Mouse (Mus musculus): Measurements from ENCODE around the gene Duoxa2.

Duoxa2 gene

DNA sequence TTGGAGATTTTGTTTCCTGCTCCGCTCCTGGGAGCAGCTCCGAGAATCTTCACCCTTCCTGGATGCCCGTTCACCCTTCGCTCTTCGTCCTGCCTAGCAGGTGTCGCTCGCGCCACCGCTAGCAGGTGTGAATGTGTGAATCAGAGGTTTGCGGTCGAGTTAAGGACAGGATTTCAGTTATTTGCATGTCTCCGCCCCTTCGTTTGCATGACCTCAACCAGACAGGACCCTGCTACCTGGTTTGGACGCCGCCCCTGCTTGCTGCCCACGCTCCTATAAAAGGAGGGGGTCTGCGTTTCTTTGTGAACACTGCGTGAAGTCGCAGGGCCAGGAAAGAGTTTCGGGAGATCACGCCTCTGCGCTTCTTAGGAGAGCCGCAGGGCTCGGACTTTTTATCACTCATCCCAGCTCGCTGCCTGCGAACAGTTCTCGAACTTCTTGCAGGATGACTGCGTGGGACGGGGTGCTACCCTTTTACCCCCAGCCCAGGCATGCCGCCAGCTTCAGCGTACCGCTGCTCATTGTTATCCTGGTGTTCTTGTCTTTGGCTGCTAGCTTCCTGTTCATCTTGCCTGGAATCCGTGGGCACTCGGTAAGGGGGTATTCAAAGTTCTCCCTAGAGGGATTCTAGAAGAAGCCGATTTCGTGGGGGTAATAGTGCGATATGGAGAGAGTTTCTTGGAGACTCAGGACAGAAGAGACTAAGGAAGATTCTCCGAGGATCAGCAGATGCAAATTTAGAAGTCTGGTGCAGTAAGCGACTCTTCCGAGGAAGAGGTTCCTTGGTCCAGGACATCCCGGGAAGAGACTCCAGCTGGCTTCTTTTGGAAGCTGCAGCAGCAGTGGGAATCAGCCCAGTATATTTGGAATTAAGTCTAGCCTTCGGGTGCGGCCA lies at the start of gene Duoxa2:
Gene Duoxa2, plus strand, starts transcription at position 305 of the 895 bp plus-strand sequence.
- no peak for DNase-seq (ENCODE audit: low read depth, low spot score)

DNA sequence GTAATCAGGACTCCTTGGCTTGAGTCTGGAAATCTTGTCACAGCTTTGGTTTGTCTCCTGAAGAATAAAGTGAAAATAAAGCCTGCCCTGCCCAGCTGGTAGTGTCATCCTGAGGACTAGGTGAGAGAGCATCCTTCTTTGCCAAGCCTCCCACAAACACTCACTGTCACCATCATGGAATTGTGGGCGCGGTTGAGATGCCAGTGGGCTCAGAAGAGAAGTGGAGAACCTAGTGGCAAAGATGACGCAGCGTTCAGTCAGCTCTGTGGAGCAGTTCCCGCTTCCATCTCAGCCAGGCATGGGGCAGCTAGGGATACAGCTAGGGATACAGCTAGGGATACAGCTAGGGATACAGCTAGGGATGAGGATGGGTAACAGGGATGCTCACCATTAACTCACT lies 42.7 kb upstream of the Duoxa2 start:
- peak; percentile 32 for DNase-seq (ENCODE audit: low read depth, low spot score)

DNA sequence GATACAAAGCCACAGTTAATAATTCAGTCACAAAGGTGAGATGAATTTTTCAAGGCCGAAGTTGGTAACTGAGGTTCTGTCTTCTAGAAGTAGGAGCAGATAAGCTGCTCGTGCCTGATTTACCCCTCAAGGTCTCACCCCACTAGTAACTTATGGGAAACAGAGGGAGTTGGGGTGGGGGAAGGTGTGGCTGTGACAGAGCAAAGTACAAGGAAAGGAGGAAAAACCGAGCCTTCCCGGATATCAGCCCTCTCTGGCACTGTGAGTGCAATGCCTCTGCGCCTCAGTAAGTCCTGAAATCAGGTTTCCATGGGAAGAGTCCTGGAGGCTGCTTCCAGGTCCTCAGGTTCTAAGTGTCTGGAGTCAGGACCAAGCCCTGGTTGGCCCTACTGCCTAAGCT lies 38.0 kb upstream of the Duoxa2 start:
- DNase-seq (ENCODE audit: low read depth, low spot score): no peak

DNA sequence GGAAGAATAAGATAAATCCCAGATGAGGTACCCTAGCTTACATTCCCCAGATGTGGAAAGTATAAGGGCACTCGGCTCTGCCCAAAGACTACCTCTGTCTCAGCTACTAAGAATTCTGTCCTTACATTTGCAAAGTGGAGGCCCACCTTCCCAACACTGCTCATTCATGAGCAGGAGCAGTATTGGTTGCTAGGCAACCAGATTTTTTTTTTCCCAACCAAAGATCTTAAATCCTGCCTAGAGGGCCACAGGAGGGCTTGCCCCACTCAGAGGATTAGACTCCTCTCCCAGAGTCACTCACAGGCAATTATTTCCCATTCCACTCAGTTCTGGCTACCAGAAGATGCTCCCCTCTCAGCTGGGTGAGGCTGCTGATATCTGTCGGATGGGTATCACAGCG lies 34.0 kb upstream of the Duoxa2 start:
- no peak for DNase-seq (ENCODE audit: low read depth, low spot score)

DNA sequence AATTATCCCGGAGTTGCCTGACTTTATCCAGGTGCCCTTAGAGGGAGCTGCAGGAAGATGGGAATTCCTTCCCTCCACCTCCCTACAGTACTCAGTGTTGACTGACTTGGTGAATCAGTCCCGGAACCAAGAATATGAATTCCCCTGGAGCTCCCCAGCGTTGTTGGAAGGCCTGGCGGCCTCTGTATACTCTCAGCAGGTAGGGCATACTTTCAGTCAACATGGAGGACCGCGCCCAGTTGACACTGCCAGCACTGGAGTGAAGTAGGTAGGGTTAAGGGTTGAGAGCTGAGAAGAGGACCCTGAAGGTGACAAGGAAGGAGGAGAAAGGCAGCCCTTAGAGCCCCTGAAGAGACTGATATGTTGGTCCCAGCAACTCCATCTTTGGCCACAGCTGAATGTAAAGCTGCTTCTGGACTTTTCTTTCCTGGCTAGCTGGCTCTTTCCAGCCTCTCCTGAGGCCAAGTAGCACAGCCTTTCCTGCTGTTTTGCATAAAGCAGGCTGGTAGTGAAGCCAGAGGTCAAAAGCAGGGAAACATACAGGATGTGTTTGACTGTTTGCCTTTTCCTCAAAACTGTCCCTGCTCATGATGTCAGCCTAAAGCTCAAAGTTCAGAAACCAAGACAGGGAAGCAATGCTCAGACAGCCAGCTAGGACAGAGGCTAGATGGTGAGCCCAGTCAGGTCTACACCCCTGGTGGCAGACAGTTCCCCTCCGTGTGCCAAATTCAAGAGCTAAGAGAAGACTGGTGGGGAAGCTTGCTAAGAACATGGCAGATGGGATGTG lies 32.1 kb upstream of the Duoxa2 start:
- DNase-seq (ENCODE audit: low read depth, low spot score): no peak

DNA sequence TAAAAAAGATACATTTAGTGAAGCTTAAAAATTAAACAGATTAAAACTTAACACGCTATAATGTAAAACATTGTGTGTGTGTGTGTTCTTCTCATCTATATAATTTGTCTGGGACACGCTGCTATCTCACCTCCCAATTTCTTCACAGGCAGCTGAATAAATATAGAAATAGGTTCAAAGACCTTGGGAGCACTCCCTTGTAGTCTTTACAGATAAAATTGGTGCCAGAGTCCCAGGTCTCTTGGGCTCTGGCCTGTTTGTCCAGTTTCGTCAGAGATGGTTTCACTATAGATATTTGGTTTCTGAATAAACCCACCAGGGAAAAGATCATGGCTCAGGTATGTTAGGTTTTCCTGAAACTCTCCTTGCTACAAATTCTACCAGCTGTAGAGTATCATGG lies 19.9 kb upstream of the Duoxa2 start:
- no peak for DNase-seq (ENCODE audit: low read depth, low spot score)

DNA sequence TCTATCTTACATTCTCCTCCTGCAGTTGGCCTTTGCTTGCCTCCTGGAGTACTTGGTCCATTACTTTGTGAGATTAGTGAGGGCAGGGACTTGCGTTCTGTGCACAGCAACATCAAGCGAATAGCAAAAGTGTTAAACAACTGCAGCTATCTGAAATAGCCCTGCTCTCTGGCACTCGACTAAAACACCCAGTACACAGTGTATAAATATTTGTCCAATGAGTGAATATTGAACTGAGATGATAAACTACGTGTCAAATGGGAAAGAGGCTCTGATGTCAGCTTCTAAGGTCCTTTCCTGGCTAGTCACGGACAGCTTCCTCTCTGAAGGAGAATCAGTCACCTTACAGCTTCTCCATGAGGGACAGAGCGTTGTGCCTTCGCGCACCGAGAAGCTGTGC lies 14.6 kb upstream of the Duoxa2 start:
- DNase-seq (ENCODE audit: low read depth, low spot score): no peak

DNA sequence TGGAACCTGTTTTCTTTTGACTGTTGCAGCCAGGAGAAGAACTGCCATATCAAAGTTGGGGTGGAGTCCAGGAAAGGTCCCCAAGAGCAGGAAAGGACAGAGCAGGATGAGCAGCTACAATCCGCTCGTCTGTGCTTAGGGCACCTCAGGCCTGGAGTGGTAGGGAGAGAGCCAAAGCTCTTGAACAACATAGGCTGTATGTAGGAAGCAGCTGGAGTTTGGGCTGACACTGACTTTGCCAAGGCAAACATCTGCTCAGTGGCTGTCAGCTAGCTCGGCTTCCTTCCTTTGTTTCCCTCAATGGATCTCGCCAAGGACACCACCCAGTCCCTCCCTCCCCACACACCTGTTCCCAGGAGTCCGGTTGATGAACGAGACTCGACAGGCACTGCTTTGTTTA lies 12.6 kb upstream of the Duoxa2 start:
- DNase-seq (ENCODE audit: low read depth, low spot score): no peak

DNA sequence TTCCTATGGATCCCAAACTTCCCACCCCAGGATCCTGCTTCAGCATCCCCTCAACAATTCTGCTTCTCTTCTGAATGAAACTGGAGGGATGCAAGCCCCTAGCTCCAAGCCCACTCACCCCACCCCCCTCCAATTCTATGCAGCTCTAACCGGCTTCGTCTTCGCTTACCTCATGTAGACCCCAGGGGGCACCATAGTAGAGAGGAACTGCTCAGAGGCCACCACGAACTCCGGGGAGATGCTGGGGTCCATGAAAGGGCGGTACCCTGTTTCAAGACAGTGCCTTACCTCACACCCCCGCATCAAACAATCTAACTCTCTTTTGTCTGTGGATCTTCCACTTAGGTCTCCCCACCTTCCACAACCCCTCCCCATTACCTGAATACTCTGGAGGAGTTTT lies 3.8 kb upstream of the Duoxa2 start:
- DNase-seq (ENCODE audit: low read depth, low spot score): no peak

DNA sequence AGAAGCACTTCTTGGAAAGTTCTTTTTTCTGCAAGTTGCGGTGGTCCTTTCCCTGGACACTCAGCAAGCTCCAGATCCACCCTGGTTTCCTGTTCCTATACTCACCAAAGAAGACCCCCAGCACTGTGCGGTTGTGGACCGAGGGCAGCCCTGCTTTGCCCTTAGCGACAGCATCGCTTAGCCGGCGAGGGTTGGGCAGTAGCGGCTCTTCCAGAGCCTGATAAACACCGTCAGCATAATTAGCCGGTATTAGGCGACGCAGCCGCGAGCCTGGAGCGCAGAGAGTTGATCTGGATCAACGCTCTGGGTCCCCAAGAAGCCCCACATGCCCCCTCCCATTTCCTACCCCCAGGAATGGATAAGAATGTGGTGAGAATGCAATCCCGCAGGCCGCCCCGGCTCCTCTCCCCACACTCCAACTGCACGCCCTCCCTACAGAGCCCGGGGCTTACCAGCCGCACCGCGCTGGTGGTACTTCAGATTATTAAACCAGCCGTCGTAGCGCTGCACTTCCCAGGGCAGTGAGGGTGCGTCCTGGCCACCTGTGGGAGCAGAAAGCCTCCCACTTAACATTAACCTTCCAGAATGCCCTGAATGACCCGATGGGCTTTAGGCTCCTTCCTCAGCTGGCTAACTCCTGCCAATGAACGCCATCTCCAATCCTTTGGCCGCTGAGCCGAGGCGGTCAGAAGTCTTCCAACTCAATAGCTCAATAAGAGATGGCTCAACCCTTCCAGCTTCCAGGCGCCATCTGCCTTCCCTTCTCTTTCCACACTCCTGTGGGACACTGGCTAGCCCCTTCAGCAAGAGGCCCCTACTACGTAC lies 1.2 kb upstream of the Duoxa2 start:
- DNase-seq (ENCODE audit: low read depth, low spot score): no peak

DNA sequence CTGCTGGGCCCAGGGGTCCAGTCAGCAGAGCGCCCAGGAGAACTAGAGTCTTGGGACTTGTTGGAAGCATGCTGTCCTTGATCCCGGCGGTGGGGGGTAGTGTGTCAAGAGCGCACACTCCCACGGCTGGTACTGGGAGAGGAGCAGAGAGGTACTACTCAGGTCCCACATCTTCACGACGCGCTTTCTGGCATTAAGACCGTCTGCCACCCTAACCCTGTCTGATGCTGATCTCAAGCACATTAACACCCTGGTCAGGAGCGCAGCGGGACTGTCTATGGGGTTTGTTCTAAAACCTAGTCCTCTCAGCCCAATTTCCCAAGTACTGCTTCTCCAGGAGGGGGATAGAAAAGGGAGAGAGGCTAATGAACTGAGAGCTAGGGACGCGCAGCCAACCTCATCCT lies 602 bp upstream of the Duoxa2 start, which contains the start of gene Duox2:
Gene Duox2, minus strand, starts transcription at position 354 of the 404 bp plus-strand sequence.
- DNase-seq (ENCODE audit: low read depth, low spot score): no peak

DNA sequence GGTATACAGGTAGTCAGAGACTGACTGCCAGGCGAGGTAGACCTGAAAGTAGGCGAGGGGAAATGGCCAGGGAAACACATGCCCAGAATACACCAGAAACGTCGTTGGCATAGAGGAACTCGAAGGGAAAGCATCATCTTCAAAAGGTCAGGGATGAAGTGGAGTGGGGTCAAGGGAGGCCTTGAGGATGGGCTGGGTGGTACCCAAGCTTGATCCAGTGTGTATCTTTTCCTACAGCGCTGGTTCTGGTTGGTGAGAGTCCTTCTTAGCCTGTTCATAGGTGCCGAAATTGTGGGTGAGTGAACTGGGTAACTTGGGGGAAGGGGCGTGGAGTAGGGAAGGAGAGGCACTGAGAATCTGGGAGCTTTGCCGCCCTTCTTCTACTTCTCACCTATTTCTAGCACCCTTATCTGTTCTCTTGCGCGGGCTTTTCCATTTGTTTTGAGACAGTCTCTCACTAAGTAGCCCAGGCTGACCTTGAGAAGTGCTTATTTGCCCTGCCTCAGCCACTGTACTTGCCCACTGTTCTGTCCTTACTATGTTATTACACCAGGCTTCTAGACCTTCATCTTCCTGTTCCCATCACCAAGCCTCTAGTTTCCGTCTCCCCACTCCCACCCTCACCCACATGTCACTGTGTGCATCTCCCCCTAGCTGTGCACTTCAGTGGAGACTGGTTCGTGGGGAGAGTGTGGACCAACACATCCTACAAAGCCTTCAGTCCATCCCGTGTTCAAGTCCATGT lies 1.4 kb downstream of the Duoxa2 start:
- no peak for DNase-seq (ENCODE audit: low read depth, low spot score)

DNA sequence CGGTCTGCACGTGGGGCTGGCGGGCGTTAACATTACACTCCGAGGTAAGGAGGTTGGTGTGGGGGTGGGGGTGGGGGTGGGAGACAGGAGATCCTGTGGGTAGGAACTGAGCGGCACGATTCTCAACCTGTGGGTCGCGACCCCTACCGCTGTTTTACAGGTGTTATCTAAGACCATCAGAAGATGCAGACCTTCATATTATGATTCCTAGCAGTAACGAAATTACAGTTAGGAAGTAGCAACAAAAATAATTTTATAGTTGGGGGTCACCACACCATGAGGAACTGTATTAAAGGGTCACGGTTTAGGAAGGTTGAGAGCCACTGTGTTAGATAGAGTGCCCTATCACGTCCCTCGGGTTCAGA lies 1.9 kb downstream of the Duoxa2 start:
- no peak for DNase-seq (ENCODE audit: low read depth, low spot score)

DNA sequence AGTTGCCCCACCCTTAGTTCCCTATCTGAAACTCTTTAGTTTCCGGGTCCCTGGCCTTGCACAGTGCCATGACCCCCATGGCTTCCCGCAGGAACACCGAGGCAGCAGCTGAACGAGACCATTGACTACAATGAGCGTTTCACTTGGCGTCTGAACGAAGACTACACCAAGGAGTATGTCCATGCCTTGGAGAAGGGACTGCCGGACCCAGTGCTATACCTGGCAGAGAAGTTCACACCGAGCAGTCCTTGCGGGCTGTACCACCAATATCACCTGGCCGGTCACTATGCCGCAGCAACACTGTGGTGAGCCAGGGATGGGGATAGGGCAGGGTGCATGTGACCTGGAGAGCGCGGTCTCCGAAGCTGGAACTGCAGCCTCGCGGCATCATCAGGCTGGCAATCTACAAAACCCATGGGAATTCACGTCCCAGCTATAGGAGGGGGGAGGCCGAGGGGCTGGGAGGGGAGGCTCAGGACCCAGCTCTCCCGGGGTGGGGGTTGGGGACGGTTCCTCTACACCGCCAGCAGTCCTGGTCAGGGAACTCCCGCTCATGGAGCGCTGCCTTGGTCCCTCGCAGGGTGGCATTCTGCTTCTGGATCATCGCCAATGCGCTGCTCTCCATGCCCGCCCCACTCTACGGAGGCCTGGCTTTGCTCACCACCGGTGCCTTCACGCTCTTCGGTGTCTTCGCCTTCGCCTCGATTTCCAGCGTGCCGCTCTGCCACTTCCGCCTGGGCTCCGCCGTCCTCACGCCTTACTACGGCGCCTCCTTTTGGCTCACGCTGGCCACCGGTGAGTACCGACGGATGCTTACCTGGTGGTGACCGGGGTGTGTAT lies 2.6 kb downstream of the Duoxa2 start:
- no peak for DNase-seq (ENCODE audit: low read depth, low spot score)

DNA sequence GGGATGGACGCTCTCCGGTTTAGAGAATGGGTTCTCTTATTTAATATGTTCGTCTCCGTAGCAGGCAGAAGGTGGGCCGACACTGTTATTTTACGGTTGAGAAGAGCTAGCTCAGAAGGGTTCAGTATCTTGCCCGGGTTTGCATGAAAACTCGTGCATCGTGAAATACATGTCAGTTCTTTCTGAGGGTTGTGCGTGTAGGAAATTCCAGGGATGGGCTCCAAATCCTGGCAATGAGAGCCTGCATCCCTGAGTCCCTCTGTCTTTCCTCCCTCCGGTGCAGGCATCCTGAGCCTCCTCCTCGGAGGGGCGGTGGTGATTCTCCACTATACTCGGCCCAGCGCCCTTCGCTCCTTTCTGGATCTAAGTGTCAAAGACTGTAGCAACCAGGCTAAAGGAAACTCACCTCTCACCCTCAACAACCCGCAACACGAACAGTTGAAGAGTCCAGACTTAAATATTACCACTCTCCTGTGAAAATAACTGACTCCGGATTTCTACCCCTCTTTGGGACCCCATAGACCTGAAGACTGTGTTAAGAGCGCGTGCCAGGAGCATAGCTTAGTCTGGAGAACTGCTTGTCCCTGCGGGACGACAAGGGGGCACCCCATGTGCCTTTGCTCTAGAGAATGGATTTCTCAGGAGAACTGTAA lies 3.3 kb downstream of the Duoxa2 start:
- DNase-seq (ENCODE audit: low read depth, low spot score): no peak

DNA sequence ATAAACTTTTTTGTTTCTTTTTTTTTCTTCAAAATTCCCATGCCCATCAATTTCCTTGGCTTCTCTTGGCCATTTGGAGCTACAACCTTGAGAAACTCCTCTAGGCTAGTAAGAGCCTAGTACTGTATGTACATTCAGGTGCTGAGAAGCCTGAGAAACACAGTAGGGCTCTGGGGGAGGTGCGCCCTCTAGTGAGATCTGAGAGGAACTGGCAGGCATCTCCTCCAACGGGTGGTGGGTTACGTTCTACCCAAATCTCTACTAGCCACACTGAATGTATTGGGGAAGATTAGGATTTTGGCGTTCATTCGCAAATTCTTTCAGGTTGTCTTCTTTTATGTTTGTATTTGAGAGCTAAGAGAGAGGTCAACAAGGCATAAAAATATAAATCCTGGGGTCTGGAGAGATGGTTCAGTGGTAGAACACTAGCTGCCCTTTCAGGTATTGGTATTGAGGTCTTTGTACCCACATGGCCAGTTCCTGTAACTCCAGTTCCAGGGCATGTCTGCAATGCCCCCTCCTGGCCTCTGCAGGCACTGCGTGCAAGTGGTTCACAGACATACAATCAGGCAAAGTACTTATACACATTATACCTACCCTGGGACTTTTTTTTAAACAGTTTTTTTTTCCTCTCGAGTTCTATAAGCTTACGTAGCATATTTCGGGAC lies 4.0 kb downstream of the Duoxa2 start:
- peak; percentile 83 for DNase-seq (ENCODE audit: low read depth, low spot score)

DNA sequence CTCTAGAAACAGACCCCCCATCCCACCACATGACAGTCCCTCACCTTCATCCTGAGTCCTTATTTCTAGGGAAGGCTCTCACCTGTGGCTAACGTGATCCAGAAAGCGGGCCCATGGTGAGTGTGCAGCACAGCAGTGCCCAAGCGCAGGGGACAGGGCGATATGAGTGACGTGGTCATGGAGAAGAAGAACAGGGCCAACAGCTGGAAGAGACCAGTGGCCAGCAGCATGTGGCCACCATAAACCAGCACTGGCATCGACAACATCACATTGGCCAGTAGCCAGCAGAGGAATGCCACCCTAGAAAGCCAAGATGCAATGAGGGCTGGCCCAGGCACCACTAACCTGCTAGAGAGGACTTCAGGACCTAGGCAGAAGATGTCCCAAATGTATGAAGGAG lies 5.8 kb downstream of the Duoxa2 start:
- DNase-seq (ENCODE audit: low read depth, low spot score): peak; percentile 24

DNA sequence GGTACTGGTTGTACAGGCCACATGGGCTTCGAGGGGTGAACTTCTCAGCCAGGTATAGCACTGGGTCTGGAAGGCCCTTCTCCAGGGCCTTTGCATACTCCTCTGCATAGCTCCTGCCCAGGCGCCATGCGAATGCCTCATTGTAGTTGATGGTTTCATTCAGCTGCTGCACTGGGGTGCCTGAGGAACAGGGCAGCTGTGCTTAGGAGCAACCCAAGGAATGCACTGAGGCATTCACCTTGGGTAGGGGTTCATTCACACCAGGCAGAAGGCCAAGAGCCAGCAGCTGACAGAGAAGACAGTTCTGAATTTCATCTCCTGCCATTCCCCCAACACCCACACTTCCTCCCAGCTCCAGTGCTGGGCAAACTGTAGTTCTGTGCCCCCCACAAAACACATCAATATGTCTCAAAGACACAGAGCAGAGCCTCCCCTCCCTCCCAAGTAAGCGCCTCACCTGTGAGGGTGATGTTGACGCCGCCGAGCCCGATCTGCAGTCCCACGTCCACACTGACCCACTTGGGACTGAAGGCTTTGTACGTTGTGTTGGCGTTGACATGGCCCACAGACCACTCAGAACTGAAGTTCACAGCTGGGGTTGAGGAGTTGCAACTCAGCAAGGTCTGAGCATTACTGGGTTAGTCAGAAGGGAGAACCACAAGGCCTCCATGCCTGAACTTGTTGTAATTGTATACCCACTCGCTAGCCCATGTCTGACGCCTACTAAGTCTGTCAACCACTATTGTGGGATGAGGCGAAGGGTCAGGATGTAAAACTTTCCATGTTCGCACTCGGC lies 6.6 kb downstream of the Duoxa2 start:
- peak; percentile 34 for DNase-seq (ENCODE audit: low read depth, low spot score)
